Mouse (Mus musculus) megakaryocyte, embryonic 14.5 days (primary cell): ENCODE data around the gene Slk.

Experiments
- FLI1 ChIP-seq: IDR thresholded peaks from 2 replicates; pipeline ENCODE4 v1.6.1; 2012; ENCODE audit warnings: low read length, inconsistent platforms, mixed read lengths
- GATA1 ChIP-seq: IDR thresholded peaks from 3 replicates; pipeline ENCODE4 v1.6.1; 2012; ENCODE audit warnings: mixed read lengths, low read length, inconsistent platforms, borderline replicate concordance

DNA sequence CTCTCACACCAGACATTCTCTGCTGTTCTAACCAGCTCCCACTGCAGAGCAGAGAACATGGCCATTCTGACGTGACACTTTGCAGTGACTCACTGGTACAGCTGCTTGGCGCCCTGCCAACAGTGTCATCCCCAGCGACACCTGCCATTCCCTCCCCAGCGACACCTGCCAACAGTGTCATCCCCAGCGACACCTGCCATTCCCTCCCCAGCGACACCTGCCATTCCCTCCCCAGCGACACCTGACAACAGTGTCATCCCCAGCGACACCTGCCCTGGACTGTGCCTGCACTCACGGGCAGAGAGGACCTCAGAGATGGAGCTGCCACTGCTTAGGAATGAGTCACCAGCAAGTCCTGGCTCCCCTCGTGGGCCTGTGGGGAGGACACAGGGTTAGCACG, 75.4 kb downstream of the Slk start:
- TF ChIP-seq GATA1 (no peak), FLI1 (no peak)
